Comparison of ENCODE assay signal across 9 mouse cellular contexts in the genomic region with DNA sequence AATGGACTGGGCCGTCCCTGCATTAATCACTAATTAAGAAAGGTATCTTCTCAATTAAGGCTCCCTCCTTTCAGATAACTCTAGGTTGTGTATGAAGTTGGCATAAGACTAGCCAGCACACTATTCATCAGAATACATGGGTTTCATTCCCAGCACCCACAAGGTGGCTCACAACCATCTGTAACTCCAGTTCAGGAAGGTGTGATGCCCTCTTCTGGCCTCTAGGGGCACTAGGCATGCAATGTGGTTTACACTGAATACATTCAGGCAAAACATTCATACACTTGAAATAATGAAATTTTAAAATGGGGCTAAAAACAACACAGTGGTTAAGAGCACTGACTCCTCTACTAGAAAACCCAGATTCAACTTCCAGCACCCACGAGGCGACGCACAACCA. TPM values are rescaled to one million over a fixed set of nuclear protein-coding genes. Genes with fewer than 3 reads are reported as not detected.
DNase-seq lines count a peak whose midpoint lies in the region; ATAC-seq and TF ChIP-seq lines count a peak whose summit lies in the region.
"Had no signal": no experiment of that assay in that cellular context is flagged by ENCODE, and none has a peak within 500 bp of the region (broad histone marks: within the 10 kb centered on the region; RNA-seq: fewer than 3 reads in every experiment).

No protein-coding gene starts in this region.

- H3K79me3 ChIP-seq in C2C12 (ENCODE audit: low read depth) = peaks cover 5% of the 10 kb centered on the region

- no peak overlapping the region for H3ac ChIP-seq in C2C12 (ENCODE audit: control insufficient read depth, insufficient read length, low read depth)

- no peak overlapping the region for H3K4me3 ChIP-seq in gastrocnemius, adult 2 months
- no peak overlapping the region for H3K4me3 ChIP-seq in C2C12 (ENCODE audit: insufficient read depth, poor library complexity, severe bottlenecking)
- H3K4me3 ChIP-seq in liver, embryonic 15.5 days (replicated peaks) = no peak overlapping the region
- no peak overlapping the region for H3K4me3 ChIP-seq in thymus, adult 2 months (ENCODE audit: control insufficient read depth, insufficient read depth, low read length)

- H3K9ac ChIP-seq in liver, embryonic 15.5 days = no peak overlapping the region

- DNase-seq in gastrocnemius, adult 2 months = peak; percentile 37
- DNase-seq in gastrocnemius, postnatal 36 days = no peak
- peak; percentile 50 to 57 for DNase-seq in cerebellum, postnatal 14 days
- peak; percentile 61 for DNase-seq in thymus, adult 2 months
- no peak for DNase-seq in neural tube, embryonic 10.5 days (ENCODE audit: extremely low spot score, low spot score)
- DNase-seq in gastrocnemius, postnatal 25 days = no peak

- 54% methylated on average over 4 of the region's 4 CpGs for WGBS in liver, embryonic 15.5 days (ENCODE audit: insufficient replicate concordance)
- 78% methylated on average over 4 of the region's 4 CpGs for WGBS in thymus, adult 2 months

- H3K4me1 ChIP-seq in liver, embryonic 15.5 days (replicated peaks) = peaks cover 70% of the 10 kb centered on the region
- peaks cover 18% of the 10 kb centered on the region for H3K4me1 ChIP-seq in thymus, adult 2 months (replicated peaks; ENCODE audit: control insufficient read depth, insufficient read depth, low read length)

- H3K4me2 ChIP-seq in liver, embryonic 15.5 days = no peak overlapping the region

- H3K27ac ChIP-seq in gastrocnemius, adult 2 months = no peak overlapping the region
- H3K27ac ChIP-seq in liver, embryonic 15.5 days (replicated peaks) = peak overlapping the region; percentile 87
- H3K27ac ChIP-seq in thymus, adult 2 months (ENCODE audit: control insufficient read depth, insufficient read depth, low read length) = no peak overlapping the region

- peaks cover 19% of the 10 kb centered on the region for H3K27me3 ChIP-seq in C2C12 (ENCODE audit: control insufficient read depth, insufficient read depth, insufficient read length)
- H3K27me3 ChIP-seq in liver, embryonic 15.5 days = no peaks in the 10 kb centered on the region; the same call in 1 of the 2 replicates
- H3K27me3 ChIP-seq in thymus, adult 2 months (ENCODE audit: control insufficient read depth, insufficient read depth, low read length) = no peaks in the 10 kb centered on the region

- peaks cover 8% of the 10 kb centered on the region for H3K79me2 ChIP-seq in C2C12 (ENCODE audit: control insufficient read depth, insufficient read depth)

- peaks cover 4% of the 10 kb centered on the region for H3K36me3 ChIP-seq in C2C12 (ENCODE audit: control insufficient read depth, insufficient read depth)
- H3K36me3 ChIP-seq in liver, embryonic 15.5 days (replicated peaks) = no peaks in the 10 kb centered on the region
- no peaks in the 10 kb centered on the region for H3K36me3 ChIP-seq in thymus, adult 2 months (ENCODE audit: control insufficient read depth, insufficient read depth, low read length)

- intact Hi-C loops in gastrocnemius, adult 2 months (cut with DNase I) = no loop called here
- intact Hi-C loops in gastrocnemius, postnatal 36 days (cut with DNase I) = no loop called here

- ATAC-seq in liver, embryonic 15.5 days (ENCODE audit: insufficient read depth) = no peak

- TF ChIP-seq POLR2A in thymus, adult 2 months (IDR thresholded peaks at IDR 0.05; ENCODE audit: control insufficient read depth, extremely low read depth, insufficient read depth, low read length, poor library complexity) = no peak

- peak; percentile 80 for TF ChIP-seq CTCF in gastrocnemius, adult 2 months (IDR thresholded peaks at IDR 0.05)
- peak; percentile 19 for TF ChIP-seq CTCF in C2C12 (IDR thresholded peaks at IDR 0.05; ENCODE audit: control insufficient read depth, insufficient read depth, insufficient read length)
- TF ChIP-seq CTCF in thymus, adult 2 months (IDR thresholded peaks at IDR 0.05; ENCODE audit: borderline replicate concordance, control insufficient read depth, extremely low read depth, insufficient read depth, low read length, poor library complexity) = no peak

- H3K9me3 ChIP-seq in liver, embryonic 15.5 days (replicated peaks) = no peaks in the 10 kb centered on the region

TF ChIP-seq in C2C12, 6 proteins besides CTCF, POLR2A, EP300 and RAD21:
- TF ChIP-seq USF1 (IDR thresholded peaks at IDR 0.05; ENCODE audit: low read depth) = no peak
- no peak for TF ChIP-seq CEBPB (IDR thresholded peaks at IDR 0.05; ENCODE audit: low read depth)
- TF ChIP-seq FOSL1 (IDR thresholded peaks at IDR 0.05; ENCODE audit: insufficient read depth, low read length, poor library complexity, severe bottlenecking) = no peak
- no peak for TF ChIP-seq MAX (IDR thresholded peaks at IDR 0.05)
- TF ChIP-seq MYOG (IDR thresholded peaks at IDR 0.05; ENCODE audit: control insufficient read depth, extremely low read depth, insufficient read length) = no peak
- no peak for TF ChIP-seq MYOD1 (IDR thresholded peaks at IDR 0.05; ENCODE audit: control insufficient read depth, insufficient read length, low read depth)

RNA-seq across cellular contexts. Expression of a gene that starts 4.3 kb away (rescaled TPM):
- total RNA-seq in gastrocnemius, adult 2 months (2021) = 100 to 1,000 TPM; 606 to 729 TPM
- 100 to 1,000 TPM; 536 to 627 TPM for total RNA-seq in gastrocnemius, postnatal 36 days (2021)
- polyA plus RNA-seq in C2C12 (2012; fragmentation: generic; extraction: Trizol) = 625 TPM
- 434 and 517 TPM in 2 replicates for polyA plus RNA-seq in liver, embryonic 15.5 days (2015; fragmentation: Nextera tagmentation; extraction: Ambion mirVana)
- polyA plus RNA-seq in thymus, adult 2 months (2012; rRNA removed) = 869 and 1,133 TPM in 2 replicates
- 100 to 1,000 TPM; 573 to 637 TPM for total RNA-seq in gastrocnemius, postnatal 25 days (2021)

RNA-seq across cellular contexts. Expression of a gene that starts 8.8 kb away (rescaled TPM):
- total RNA-seq in gastrocnemius, adult 2 months (2021) = not detected
- not detected for total RNA-seq in gastrocnemius, postnatal 36 days (2021)
- not detected for polyA plus RNA-seq in C2C12 (2012; fragmentation: generic; extraction: Trizol)
- polyA plus RNA-seq in liver, embryonic 15.5 days (2015; fragmentation: Nextera tagmentation; extraction: Ambion mirVana) = 0.13 TPM in 2 replicates
- 0.04 TPM in 1 of 2 replicates, not detected in the other for polyA plus RNA-seq in thymus, adult 2 months (2012; rRNA removed)
- total RNA-seq in gastrocnemius, postnatal 25 days (2021) = not detected
- total RNA-seq: left cerebral cortex, postnatal 25 days had no signal

RNA-seq across cellular contexts. Expression of a gene that starts 25.5 kb away (rescaled TPM):
- 10 to 100 TPM; 82.3 to 82.4 TPM for total RNA-seq in gastrocnemius, adult 2 months (2021)
- 10 to 100 TPM; 70.0 to 81.9 TPM for total RNA-seq in gastrocnemius, postnatal 36 days (2021)
- 27.9 TPM for polyA plus RNA-seq in C2C12 (2012; fragmentation: generic; extraction: Trizol)
- 37.6 and 41.7 TPM in 2 replicates for polyA plus RNA-seq in liver, embryonic 15.5 days (2015; fragmentation: Nextera tagmentation; extraction: Ambion mirVana)
- 51.3 and 57.0 TPM in 2 replicates for polyA plus RNA-seq in thymus, adult 2 months (2012; rRNA removed)
- 10 to 100 TPM; 69.4 to 71.0 TPM for total RNA-seq in gastrocnemius, postnatal 25 days (2021)

RNA-seq across cellular contexts. Expression of a gene that starts 29.8 kb away (rescaled TPM):
- total RNA-seq in gastrocnemius, adult 2 months (2021) = not detected
- not detected for total RNA-seq in gastrocnemius, postnatal 36 days (2021)
- polyA plus RNA-seq in C2C12 (2012; fragmentation: generic; extraction: Trizol) = not detected
- polyA plus RNA-seq in liver, embryonic 15.5 days (2015; fragmentation: Nextera tagmentation; extraction: Ambion mirVana) = not detected in 2 replicates
- 0.24 TPM in 1 of 2 replicates, not detected in the other for polyA plus RNA-seq in thymus, adult 2 months (2012; rRNA removed)
- not detected for total RNA-seq in gastrocnemius, postnatal 25 days (2021)

Comparison
In these comparisons a context has a peak if more than half of its experiments do, and no peak if none do; other contexts are left out.
1. DNase-seq: peak in gastrocnemius, adult 2 months (single experiment), cerebellum, postnatal 14 days (2 of 2) and thymus, adult 2 months (single experiment); none in gastrocnemius, postnatal 36 days (0 of 2), neural tube, embryonic 10.5 days (single experiment) and gastrocnemius, postnatal 25 days (single experiment).